Mouse (Mus musculus): ENCODE data around the gene Dnph1. TPM values are rescaled to one million over a fixed set of nuclear protein-coding genes. Genes with fewer than 3 reads are reported as not detected.

Dnph1 gene
- 71.7 and 77.2 TPM in 2 replicates for polyA plus RNA-seq (2014; fragmentation: Nextera tagmentation; extraction: Ambion mirVana)

DNA sequence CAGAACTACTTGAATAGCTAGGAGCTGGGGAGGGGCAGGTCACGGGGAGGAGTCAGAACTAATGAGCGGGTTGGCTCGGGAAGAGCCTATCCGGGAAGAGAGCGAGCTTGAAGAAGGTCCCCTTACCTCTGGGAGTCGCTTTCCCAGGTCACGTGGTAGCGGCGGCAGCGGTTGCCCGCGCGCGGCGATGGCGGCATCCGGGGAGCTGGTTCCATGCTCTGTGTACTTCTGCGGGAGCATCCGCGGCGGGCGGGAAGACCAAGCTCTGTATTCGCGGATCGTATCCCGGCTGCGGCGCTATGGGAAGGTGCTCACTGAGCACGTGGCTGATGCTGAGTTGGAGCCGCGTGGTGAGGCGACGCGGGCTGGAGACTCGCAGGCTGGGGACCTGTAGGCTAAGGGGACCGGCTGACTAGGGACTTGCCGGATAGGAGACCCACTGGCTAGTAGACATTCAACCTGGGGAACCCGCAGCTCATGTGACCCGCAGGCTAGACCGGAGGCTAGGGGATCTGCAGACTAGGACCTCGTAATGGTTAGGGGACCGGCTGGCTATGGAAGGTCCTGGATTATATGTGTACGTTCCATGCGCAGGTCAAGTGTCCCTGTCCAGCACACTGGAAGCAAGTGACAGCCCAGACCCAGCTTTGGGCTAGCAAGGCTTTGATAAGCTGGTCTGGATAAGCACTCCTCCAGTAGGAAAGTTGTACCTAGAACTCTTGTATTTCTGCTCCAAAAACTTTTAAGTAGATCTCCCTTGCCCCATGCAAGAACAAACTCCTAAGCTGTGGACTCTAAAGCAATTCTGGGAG, at the start of gene Dnph1:
Dnph1 (plus strand) TSS at position 89 of the 812 bp plus-strand sequence.
- Histone ChIP-seq H3K9ac (ENCODE audit: low read length) (peak within 1 kb of the TSS; percentile 69), H3K4me2 (peak within 1 kb of the TSS; percentile 59), H3K4me1 (ENCODE audit: control insufficient read depth, insufficient read depth, low read length) (peaks cover 4% of the 10 kb centered on the region; the same call in 1 of the 2 replicates), H3K4me3 (ENCODE audit: low read depth, low read length) (peak within 1 kb of the TSS; percentile 48), H3K36me3 (ENCODE audit: control insufficient read depth, insufficient read depth, low read length) (peaks cover 2% of the 10 kb centered on the region; the same call in 1 of the 2 replicates), H3K9me3 (ENCODE audit: control insufficient read depth, low read length) (no peaks in the 10 kb centered on the region), H3K27ac (ENCODE audit: low read depth, low read length) (no peak within 1 kb of the TSS), H3K27me3 (ENCODE audit: control insufficient read depth, insufficient read depth, low read length) (no peaks in the 10 kb centered on the region)
- DNase-seq (ENCODE audit: low spot score, missing footprints) (peak; percentile 98), ATAC-seq (ENCODE audit: low FRiP score) (peak; percentile 97)
- WGBS, result under 1% methylated on average over 44 of the region's 44 CpGs

- H3K9ac ChIP-seq (ENCODE audit: low read length), result no peak overlapping the region
- no peaks in the 10 kb centered on the region for H3K9me3 ChIP-seq (ENCODE audit: control insufficient read depth, low read length)
- no peak overlapping the region for H3K27ac ChIP-seq (ENCODE audit: low read depth, low read length)
- H3K4me3 ChIP-seq (ENCODE audit: low read depth, low read length), result no peak overlapping the region
- 27% methylated on average over 5 of the region's 5 CpGs for WGBS
- no peak overlapping the region for H3K4me2 ChIP-seq
- H3K4me1 ChIP-seq (ENCODE audit: control insufficient read depth, insufficient read depth, low read length), result peaks cover 35% of the 10 kb centered on the region
- no peaks in the 10 kb centered on the region for H3K36me3 ChIP-seq (ENCODE audit: control insufficient read depth, insufficient read depth, low read length)
- DNase-seq (ENCODE audit: low spot score, missing footprints) (no peak), ATAC-seq (ENCODE audit: low FRiP score) (no peak)
- peaks cover 7% of the 10 kb centered on the region for H3K27me3 ChIP-seq (ENCODE audit: control insufficient read depth, insufficient read depth, low read length)
These were observed 43.8 kb upstream of the Dnph1 start for GRCm38 (mm10) chr17:46452683-46453082.

GRCm38 (mm10) chr17:46453302-46453948, 43.1 kb upstream of the Dnph1 start:
- DNase-seq (ENCODE audit: low spot score, missing footprints), result no peak
- Histone ChIP-seq H3K4me2 (peak overlapping the region; percentile 75), H3K27me3 (ENCODE audit: control insufficient read depth, insufficient read depth, low read length) (peaks cover 7% of the 10 kb centered on the region), H3K9ac (ENCODE audit: low read length) (peak overlapping the region; percentile 48; the same call in 1 of the 2 replicates), H3K36me3 (ENCODE audit: control insufficient read depth, insufficient read depth, low read length) (no peaks in the 10 kb centered on the region), H3K9me3 (ENCODE audit: control insufficient read depth, low read length) (no peaks in the 10 kb centered on the region), H3K4me1 (ENCODE audit: control insufficient read depth, insufficient read depth, low read length) (peaks cover 35% of the 10 kb centered on the region), H3K4me3 (ENCODE audit: low read depth, low read length) (no peak overlapping the region), H3K27ac (ENCODE audit: low read depth, low read length) (peak overlapping the region; percentile 44)
- WGBS, result 5% methylated on average over 13 of the region's 13 CpGs
- 0 out of 2 replicates have a peak, but pooled peaks have one; percentile 1 for ATAC-seq (ENCODE audit: low FRiP score)

DNA sequence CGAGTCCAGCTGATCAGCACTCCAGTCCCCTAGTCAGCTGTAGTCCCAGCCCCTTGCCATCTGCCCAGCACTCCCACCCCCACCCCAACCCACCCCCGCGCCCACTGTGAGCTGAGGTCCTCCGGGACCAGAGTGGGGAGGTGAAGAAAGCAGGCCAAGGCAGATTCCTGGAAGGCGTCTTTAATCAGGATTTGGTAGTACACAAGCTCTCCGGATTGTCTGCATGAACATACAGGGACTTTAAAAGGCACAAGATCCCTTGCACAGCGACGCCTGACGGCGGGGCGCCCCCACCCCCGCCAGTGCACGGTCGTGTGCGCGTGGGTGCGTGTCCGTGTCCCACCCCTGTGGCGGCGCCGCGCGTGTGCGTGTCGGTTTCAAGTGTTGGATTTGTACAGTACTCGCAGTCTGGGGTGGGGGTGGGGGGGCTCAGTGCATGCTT, 42.5 kb upstream of the Dnph1 start:
- Histone ChIP-seq H3K9me3 (ENCODE audit: control insufficient read depth, low read length) (no peaks in the 10 kb centered on the region), H3K9ac (ENCODE audit: low read length) (peak overlapping the region; percentile 48; the same call in 1 of the 2 replicates), H3K4me3 (ENCODE audit: low read depth, low read length) (peak overlapping the region; percentile 27), H3K4me2 (peak overlapping the region; percentile 75), H3K4me1 (ENCODE audit: control insufficient read depth, insufficient read depth, low read length) (peaks cover 35% of the 10 kb centered on the region), H3K36me3 (ENCODE audit: control insufficient read depth, insufficient read depth, low read length) (no peaks in the 10 kb centered on the region), H3K27me3 (ENCODE audit: control insufficient read depth, insufficient read depth, low read length) (peaks cover 7% of the 10 kb centered on the region), H3K27ac (ENCODE audit: low read depth, low read length) (peak overlapping the region; percentile 44)
- DNase-seq (ENCODE audit: low spot score, missing footprints), result peak; percentile 91
- peak; percentile 60 for ATAC-seq (ENCODE audit: low FRiP score)
- WGBS, result 2% methylated on average over 24 of the region's 26 CpGs

DNA sequence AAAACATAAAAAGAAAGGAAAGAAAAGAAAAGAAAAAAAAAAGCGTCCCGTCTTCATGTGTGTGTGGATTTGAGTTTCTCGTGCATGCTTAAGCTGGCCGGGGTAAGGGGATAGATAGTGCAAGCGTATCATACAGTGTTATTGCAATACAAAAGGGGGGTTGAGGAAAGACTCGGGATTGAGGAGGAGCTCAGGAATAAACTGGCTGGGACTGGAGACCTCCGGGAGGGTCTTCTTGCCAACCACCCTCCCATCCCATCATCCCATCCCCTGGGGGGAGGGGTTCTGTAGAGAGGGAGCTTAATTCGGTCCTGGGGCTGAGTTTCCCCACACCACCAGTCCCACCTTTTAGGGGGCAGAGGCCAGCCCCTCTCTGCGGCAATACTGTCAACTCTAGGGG, 42.0 kb upstream of the Dnph1 start:
- Histone ChIP-seq H3K4me3 (ENCODE audit: low read depth, low read length) (peak overlapping the region; percentile 27), H3K36me3 (ENCODE audit: control insufficient read depth, insufficient read depth, low read length) (no peaks in the 10 kb centered on the region), H3K27me3 (ENCODE audit: control insufficient read depth, insufficient read depth, low read length) (peaks cover 7% of the 10 kb centered on the region)

DNA sequence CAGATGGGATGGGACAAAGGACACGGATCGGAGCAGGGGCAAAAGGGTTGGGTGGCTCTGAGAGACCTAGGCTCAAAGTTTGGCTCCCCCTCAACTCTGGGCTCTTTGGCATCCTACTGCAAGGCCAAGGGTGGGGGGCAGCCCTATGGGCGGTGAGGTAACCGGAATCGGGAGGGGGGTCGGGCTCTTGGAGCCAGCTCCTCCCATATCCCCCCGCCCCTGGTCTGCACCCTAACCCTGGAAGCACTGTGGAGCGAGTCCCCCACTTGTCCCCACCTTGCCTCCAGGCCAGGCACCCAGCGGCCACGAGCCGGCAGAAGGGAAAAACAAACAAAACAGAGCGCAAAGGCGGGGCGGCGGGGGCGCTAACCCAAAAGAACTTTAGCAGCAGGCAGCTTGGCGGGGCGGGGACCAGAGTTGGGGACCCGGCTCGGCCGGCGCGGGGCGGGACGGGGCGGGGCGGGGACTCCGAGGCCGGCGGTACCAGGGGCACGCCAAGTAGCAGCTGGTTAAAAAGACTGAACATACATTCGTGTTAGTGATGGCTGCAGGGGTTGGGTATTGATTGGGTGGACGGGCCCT, 41.3 kb upstream of the Dnph1 start:
- no peak overlapping the region; the same call in 1 of the 2 replicates for H3K27ac ChIP-seq (ENCODE audit: low read depth, low read length)
- H3K4me3 ChIP-seq (ENCODE audit: low read depth, low read length), result peak overlapping the region; percentile 27
- peaks cover 35% of the 10 kb centered on the region for H3K4me1 ChIP-seq (ENCODE audit: control insufficient read depth, insufficient read depth, low read length)
- WGBS, result under 1% methylated on average over 33 of the region's 33 CpGs
- peak; percentile 71 for ATAC-seq (ENCODE audit: low FRiP score)
- H3K9ac ChIP-seq (ENCODE audit: low read length), result peak overlapping the region; percentile 53
- DNase-seq (ENCODE audit: low spot score, missing footprints), result peak; percentile 95
- H3K4me2 ChIP-seq, result peak overlapping the region; percentile 75
- no peaks in the 10 kb centered on the region; the same call in 1 of the 2 replicates for H3K36me3 ChIP-seq (ENCODE audit: control insufficient read depth, insufficient read depth, low read length)
- H3K9me3 ChIP-seq (ENCODE audit: control insufficient read depth, low read length), result no peaks in the 10 kb centered on the region
- peaks cover 11% of the 10 kb centered on the region for H3K27me3 ChIP-seq (ENCODE audit: control insufficient read depth, insufficient read depth, low read length)

More for the DNA sequence above, 42.0 kb upstream of the Dnph1 start:
- 2% methylated on average over 9 of the region's 9 CpGs for WGBS
- DNase-seq (ENCODE audit: low spot score, missing footprints) (peak; percentile 91), ATAC-seq (ENCODE audit: low FRiP score) (peak; percentile 22; the same call in 1 of the 2 replicates)
- Histone ChIP-seq H3K9me3 (ENCODE audit: control insufficient read depth, low read length) (no peaks in the 10 kb centered on the region), H3K27ac (ENCODE audit: low read depth, low read length) (no peak overlapping the region; the same call in 1 of the 2 replicates), H3K4me1 (ENCODE audit: control insufficient read depth, insufficient read depth, low read length) (peaks cover 35% of the 10 kb centered on the region), H3K9ac (ENCODE audit: low read length) (peak overlapping the region; percentile 53), H3K4me2 (peak overlapping the region; percentile 75)

DNA sequence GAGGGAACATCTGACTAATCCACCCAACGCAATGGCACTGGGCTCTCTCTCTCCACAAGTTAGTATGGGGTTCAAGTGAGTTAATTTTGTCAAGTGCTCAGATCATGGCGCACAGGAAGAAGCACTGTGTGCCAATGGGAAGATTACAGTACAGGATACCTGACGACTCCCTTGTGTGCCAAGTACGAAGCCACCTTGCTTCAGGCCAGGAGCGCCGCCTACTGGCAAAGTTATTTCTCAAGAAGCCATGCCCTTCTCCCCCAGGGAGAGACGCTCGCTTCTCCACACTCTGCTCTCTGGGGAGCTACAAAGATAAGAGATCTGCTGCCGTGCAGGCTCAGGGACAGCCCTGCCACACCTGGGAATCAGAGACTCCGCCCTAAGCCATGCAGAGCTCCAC, 38.7 kb upstream of the Dnph1 start:
- no peak overlapping the region for H3K4me3 ChIP-seq (ENCODE audit: low read depth, low read length)
- no peak overlapping the region for H3K4me2 ChIP-seq
- 13% methylated on average over 10 of the region's 10 CpGs for WGBS
- H3K27ac ChIP-seq (ENCODE audit: low read depth, low read length), result no peak overlapping the region
- no peaks in the 10 kb centered on the region for H3K9me3 ChIP-seq (ENCODE audit: control insufficient read depth, low read length)
- DNase-seq (ENCODE audit: low spot score, missing footprints) (no peak), ATAC-seq (ENCODE audit: low FRiP score) (no peak)
- peaks cover 37% of the 10 kb centered on the region for H3K4me1 ChIP-seq (ENCODE audit: control insufficient read depth, insufficient read depth, low read length)
- H3K36me3 ChIP-seq (ENCODE audit: control insufficient read depth, insufficient read depth, low read length), result no peaks in the 10 kb centered on the region; the same call in 1 of the 2 replicates
- no peak overlapping the region for H3K9ac ChIP-seq (ENCODE audit: low read length)
- peaks cover 20% of the 10 kb centered on the region for H3K27me3 ChIP-seq (ENCODE audit: control insufficient read depth, insufficient read depth, low read length)

- no peaks in the 10 kb centered on the region for H3K9me3 ChIP-seq (ENCODE audit: control insufficient read depth, low read length)
- peaks cover 31% of the 10 kb centered on the region for H3K4me1 ChIP-seq (ENCODE audit: control insufficient read depth, insufficient read depth, low read length)
- no peak overlapping the region for H3K4me2 ChIP-seq
- no peak overlapping the region for H3K27ac ChIP-seq (ENCODE audit: low read depth, low read length)
- peaks cover 20% of the 10 kb centered on the region for H3K27me3 ChIP-seq (ENCODE audit: control insufficient read depth, insufficient read depth, low read length)
- H3K9ac ChIP-seq (ENCODE audit: low read length), result no peak overlapping the region
- no peak for DNase-seq (ENCODE audit: low spot score, missing footprints)
- no peaks in the 10 kb centered on the region; the same call in 1 of the 2 replicates for H3K36me3 ChIP-seq (ENCODE audit: control insufficient read depth, insufficient read depth, low read length)
- no peak for ATAC-seq (ENCODE audit: low FRiP score)
- 44% methylated on average over 3 of the region's 3 CpGs for WGBS
- H3K4me3 ChIP-seq (ENCODE audit: low read depth, low read length), result no peak overlapping the region
These were observed 38.1 kb upstream of the Dnph1 start for GRCm38 (mm10) chr17:46458439-46458838.

Measured in midbrain, embryonic 11.5 days (tissue).